Mouse (Mus musculus): ENCODE measurements at regions not wholly inside any gene's neighbourhood (a gene's known extent, or its start where the extent isn't known, plus 50 kb on each side); places are given as distances from the start of the nearest gene placed in this dataset.

DNA sequence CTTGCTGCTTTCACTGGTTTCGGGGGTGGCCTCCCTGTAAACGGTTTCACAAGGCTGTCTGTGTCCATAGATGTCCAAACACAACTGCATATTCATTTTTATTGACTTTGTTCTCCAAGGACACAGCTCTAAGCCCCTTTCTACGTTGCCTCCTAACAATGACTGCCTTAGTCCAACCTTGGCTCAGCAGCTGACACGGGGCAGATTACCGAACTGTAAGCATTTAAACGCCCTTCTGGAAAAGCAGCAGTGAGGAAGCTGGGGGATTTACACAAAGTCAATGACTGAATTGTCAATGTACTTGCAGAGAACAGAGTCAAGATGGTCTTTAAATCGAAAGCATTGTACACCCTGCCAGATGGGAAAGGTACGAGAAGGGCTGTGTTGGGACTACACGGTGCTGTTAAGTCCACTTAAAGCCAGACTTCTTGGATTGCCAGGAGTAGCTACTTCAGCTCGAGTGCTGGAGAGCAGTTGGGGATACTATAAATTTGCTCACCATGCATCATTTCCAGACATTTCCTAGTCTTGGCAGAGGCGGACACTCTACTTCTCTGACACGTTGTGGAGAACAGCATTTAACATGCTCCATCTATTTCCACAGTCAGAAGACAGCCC is 149.0 kb downstream of the Dact1 start:
- no peak overlapping the region for H3K4me3 ChIP-seq (ENCODE audit: insufficient read depth in 1 of 2, low read depth in 2 of 2, low read length in 2 of 2)
- WGBS (ENCODE audit: insufficient replicate concordance): 58% methylated on average over 12 of the region's 12 CpGs
- no peaks in the 10 kb centered on the region for H3K27me3 ChIP-seq (ENCODE audit: control insufficient read depth, insufficient read depth, low read length)
- no peak overlapping the region for H3K27ac ChIP-seq
- DNase-seq (ENCODE audit: low read depth in 3 of 3, low spot score in 3 of 3) (no peak), ATAC-seq (ENCODE audit: insufficient read depth) (no peak)
- H3K4me2 ChIP-seq (ENCODE audit: low read depth): no peak overlapping the region
- TF ChIP-seq CTCF (IDR thresholded peaks at IDR 0.05; ENCODE audit: low read depth) (no peak), EP300 (IDR thresholded peaks at IDR 0.05; ENCODE audit: low read depth) (no peak)
- no peaks in the 10 kb centered on the region for H3K9me3 ChIP-seq (ENCODE audit: control insufficient read depth, low read length)
- H3K36me3 ChIP-seq (replicated peaks; ENCODE audit: control insufficient read depth, insufficient read depth, low read depth): no peaks in the 10 kb centered on the region
- H3K4me1 ChIP-seq (replicated peaks; ENCODE audit: control insufficient read depth in 2 of 2, insufficient read depth in 2 of 2, low read length in 1 of 2): no peaks in the 10 kb centered on the region
- no peak overlapping the region for H3K9ac ChIP-seq (replicated peaks)

DNA sequence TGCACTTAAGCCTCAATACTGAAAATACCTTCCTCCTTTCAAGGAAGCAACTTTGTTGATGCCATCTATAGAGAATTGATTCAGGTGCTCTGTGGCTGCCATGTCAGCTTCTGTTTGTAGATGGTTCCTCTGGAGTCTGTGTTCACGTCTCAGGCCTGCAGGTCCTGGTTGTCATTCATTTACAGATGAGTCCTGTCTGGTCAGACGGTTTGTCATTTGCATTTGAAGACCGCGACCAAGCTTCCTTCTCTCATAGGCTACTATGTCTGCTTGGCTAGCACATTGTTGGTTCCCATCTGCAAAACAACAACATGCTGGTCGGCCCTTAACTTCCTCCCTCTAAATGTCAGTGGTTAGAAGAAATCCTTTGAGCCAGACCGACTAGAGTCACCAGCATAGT is 151.0 kb downstream of the Dact1 start:
- DNase-seq (ENCODE audit: low read depth in 3 of 3, low spot score in 3 of 3) (no peak), ATAC-seq (ENCODE audit: insufficient read depth) (no peak)
- 39% methylated on average over 6 of the region's 6 CpGs for WGBS (ENCODE audit: insufficient replicate concordance)
- Histone ChIP-seq H3K9ac (replicated peaks) (no peak overlapping the region), H3K27ac (no peak overlapping the region), H3K27me3 (ENCODE audit: control insufficient read depth, insufficient read depth, low read length) (no peaks in the 10 kb centered on the region), H3K4me1 (replicated peaks; ENCODE audit: control insufficient read depth in 2 of 2, insufficient read depth in 2 of 2, low read length in 1 of 2) (no peaks in the 10 kb centered on the region), H3K36me3 (replicated peaks; ENCODE audit: control insufficient read depth, insufficient read depth, low read depth) (no peaks in the 10 kb centered on the region), H3K4me2 (ENCODE audit: low read depth) (no peak overlapping the region), H3K4me3 (ENCODE audit: insufficient read depth in 1 of 2, low read depth in 2 of 2, low read length in 2 of 2) (no peak overlapping the region), H3K9me3 (ENCODE audit: control insufficient read depth, low read length) (no peaks in the 10 kb centered on the region)
- no peak for TF ChIP-seq EP300 (IDR thresholded peaks at IDR 0.05; ENCODE audit: low read depth)
- TF ChIP-seq CTCF (IDR thresholded peaks at IDR 0.05; ENCODE audit: low read depth): no peak

DNA sequence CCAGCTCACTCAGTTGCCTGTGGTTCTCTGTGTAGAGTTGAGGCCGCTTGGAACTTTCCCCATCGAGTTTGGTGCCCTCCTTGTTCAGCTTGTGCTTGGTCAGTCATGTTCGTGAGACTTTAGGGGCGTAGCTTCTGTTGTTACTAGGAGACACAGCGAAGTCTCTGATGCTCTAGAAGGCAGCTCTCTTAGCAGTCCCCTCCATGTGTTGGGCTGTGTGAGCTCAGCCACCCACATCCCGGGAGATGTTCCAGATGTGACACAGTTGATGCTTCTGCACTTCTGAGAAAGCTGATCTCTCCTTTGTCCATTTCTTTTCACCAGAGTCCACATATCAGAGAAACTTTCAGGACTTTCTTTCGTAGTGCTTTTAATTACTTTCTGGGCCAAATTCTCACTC is 158.1 kb downstream of the Dact1 start:
- ATAC-seq (ENCODE audit: insufficient read depth): no peak
- Histone ChIP-seq H3K27me3 (ENCODE audit: control insufficient read depth, insufficient read depth, low read length) (no peaks in the 10 kb centered on the region), H3K4me3 (ENCODE audit: insufficient read depth in 1 of 2, low read depth in 2 of 2, low read length in 2 of 2) (no peak overlapping the region), H3K9ac (replicated peaks) (no peak overlapping the region), H3K4me1 (replicated peaks; ENCODE audit: control insufficient read depth in 2 of 2, insufficient read depth in 2 of 2, low read length in 1 of 2) (no peaks in the 10 kb centered on the region), H3K4me2 (ENCODE audit: low read depth) (no peak overlapping the region), H3K9me3 (ENCODE audit: control insufficient read depth, low read length) (no peaks in the 10 kb centered on the region), H3K36me3 (replicated peaks; ENCODE audit: control insufficient read depth, insufficient read depth, low read depth) (no peaks in the 10 kb centered on the region), H3K27ac (no peak overlapping the region)
- TF ChIP-seq CTCF (IDR thresholded peaks at IDR 0.05; ENCODE audit: low read depth) (no peak), EP300 (IDR thresholded peaks at IDR 0.05; ENCODE audit: low read depth) (no peak)
- no peak for DNase-seq (ENCODE audit: low read depth in 3 of 3, low spot score in 3 of 3)
- 55% methylated on average over 7 of the region's 7 CpGs for WGBS (ENCODE audit: insufficient replicate concordance)

DNA sequence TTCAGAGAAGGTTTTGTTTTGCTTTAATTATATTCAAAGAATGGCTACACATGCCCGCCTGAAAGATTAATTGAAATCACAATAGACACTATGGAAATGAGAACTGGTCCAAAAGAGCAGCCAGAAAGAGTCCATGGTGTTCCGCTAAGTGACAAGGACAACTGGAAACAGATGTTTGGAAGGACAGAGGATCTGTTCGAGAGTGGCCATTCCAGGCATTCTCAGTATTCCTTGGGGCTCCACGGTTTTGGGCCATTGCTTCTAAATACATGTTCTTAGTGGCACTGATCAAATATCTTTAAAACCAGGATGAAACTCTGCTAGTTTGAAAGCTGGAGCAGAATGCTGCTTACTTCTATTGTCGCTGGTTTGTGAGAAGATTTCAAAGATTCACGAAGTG is 158.6 kb downstream of the Dact1 start:
- ATAC-seq (ENCODE audit: insufficient read depth) (no peak), DNase-seq (ENCODE audit: low read depth in 3 of 3, low spot score in 3 of 3) (no peak)
- no peak overlapping the region for H3K27ac ChIP-seq
- no peaks in the 10 kb centered on the region for H3K27me3 ChIP-seq (ENCODE audit: control insufficient read depth, insufficient read depth, low read length)
- H3K9ac ChIP-seq (replicated peaks): no peak overlapping the region
- TF ChIP-seq CTCF (IDR thresholded peaks at IDR 0.05; ENCODE audit: low read depth) (no peak), EP300 (IDR thresholded peaks at IDR 0.05; ENCODE audit: low read depth) (no peak)
- no peak overlapping the region for H3K4me2 ChIP-seq (ENCODE audit: low read depth)
- WGBS (ENCODE audit: insufficient replicate concordance): 65% methylated on average over 6 of the region's 6 CpGs
- no peaks in the 10 kb centered on the region for H3K4me1 ChIP-seq (replicated peaks; ENCODE audit: control insufficient read depth in 2 of 2, insufficient read depth in 2 of 2, low read length in 1 of 2)
- no peak overlapping the region for H3K4me3 ChIP-seq (ENCODE audit: insufficient read depth in 1 of 2, low read depth in 2 of 2, low read length in 2 of 2)
- H3K9me3 ChIP-seq (ENCODE audit: control insufficient read depth, low read length): no peaks in the 10 kb centered on the region
- H3K36me3 ChIP-seq (replicated peaks; ENCODE audit: control insufficient read depth, insufficient read depth, low read depth): no peaks in the 10 kb centered on the region

DNA sequence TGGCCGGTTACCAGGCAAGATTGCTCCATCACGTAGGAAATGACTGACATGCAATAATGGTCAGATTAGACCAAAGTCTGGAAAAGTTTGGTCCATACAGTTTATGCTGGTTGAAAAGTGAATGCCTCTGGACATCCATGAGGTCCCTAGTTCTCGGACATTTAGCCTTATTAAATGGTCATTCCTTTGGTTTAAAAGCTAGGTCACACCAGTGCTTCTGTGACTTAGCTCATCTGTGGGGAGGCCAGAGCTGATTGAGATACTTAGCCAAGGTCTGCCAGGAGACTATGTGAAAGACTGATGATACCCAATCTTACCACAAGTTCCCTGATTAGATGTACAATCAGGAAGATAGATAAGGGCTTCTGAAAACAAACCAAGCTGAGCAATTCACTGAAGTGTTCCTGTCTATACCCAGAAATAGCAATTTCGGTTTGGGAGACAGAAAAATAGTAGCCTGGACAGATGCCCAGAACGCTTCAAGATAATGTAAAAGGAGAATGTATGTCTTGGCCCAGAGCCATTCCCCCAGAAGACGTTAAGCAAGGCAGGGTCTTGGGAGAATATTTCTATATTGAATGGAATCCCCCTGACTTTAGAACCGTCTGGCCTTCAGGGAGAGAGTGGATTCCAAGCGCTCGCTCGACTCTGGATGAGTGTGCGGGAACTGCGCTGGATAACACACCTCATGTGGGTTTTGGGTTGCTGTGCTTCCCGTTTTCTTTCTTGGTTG is 161.5 kb downstream of the Dact1 start:
- H3K9ac ChIP-seq (replicated peaks): no peak overlapping the region
- H3K4me3 ChIP-seq (ENCODE audit: insufficient read depth in 1 of 2, low read depth in 2 of 2, low read length in 2 of 2): no peak overlapping the region
- H3K27ac ChIP-seq: no peak overlapping the region
- H3K27me3 ChIP-seq (ENCODE audit: control insufficient read depth, insufficient read depth, low read length): no peaks in the 10 kb centered on the region
- no peak overlapping the region for H3K4me2 ChIP-seq (ENCODE audit: low read depth)
- H3K4me1 ChIP-seq (replicated peaks; ENCODE audit: control insufficient read depth in 2 of 2, insufficient read depth in 2 of 2, low read length in 1 of 2): no peaks in the 10 kb centered on the region
- no peak for TF ChIP-seq EP300 (IDR thresholded peaks at IDR 0.05; ENCODE audit: low read depth)
- no peak for TF ChIP-seq CTCF (IDR thresholded peaks at IDR 0.05; ENCODE audit: low read depth)
- no peaks in the 10 kb centered on the region for H3K36me3 ChIP-seq (replicated peaks; ENCODE audit: control insufficient read depth, insufficient read depth, low read depth)
- ATAC-seq (ENCODE audit: insufficient read depth) (no peak), DNase-seq (ENCODE audit: low read depth in 3 of 3, low spot score in 3 of 3) (no peak)
- no peaks in the 10 kb centered on the region for H3K9me3 ChIP-seq (ENCODE audit: control insufficient read depth, low read length)
- 66% methylated on average over 13 of the region's 13 CpGs for WGBS (ENCODE audit: insufficient replicate concordance)

All from liver, embryonic 14.5 days (tissue).